Mouse (Mus musculus): Measurements from ENCODE around the gene Aco2. TPM values are rescaled to one million over a fixed set of nuclear protein-coding genes. Genes with fewer than 3 reads are reported as not detected.
A peak's percentile ranks its signal among the peaks of the same experiment; 100 is the strongest.

Gene Aco2
- polyA plus RNA-seq, 1 experiment, result 621 TPM

GRCm38 (mm10) chr15:81960171-81961077 lies 88.3 kb downstream of the Aco2 start, which contains the start of gene Pmm1:
Gene Pmm1 (minus strand): TSS chr15:81960930.
- DNase-seq, result peak; percentile 98 to 99
- H3K4me3 ChIP-seq (replicated peaks; ENCODE audit: insufficient read depth, low read depth, low read length), result peak within 1 kb of the TSS; percentile 85
- TF ChIP-seq CTCF (IDR thresholded peaks at IDR 0.05; ENCODE audit: borderline replicate concordance, insufficient read depth, low read depth, low read length), result peak; percentile 81
- TF ChIP-seq POLR2A (IDR thresholded peaks at IDR 0.05; ENCODE audit: borderline replicate concordance, insufficient read depth, low read length), result peak; percentile 59; the same call in 1 of the 2 replicates
- peak within 1 kb of the TSS; percentile 94 for H3K27ac ChIP-seq (ENCODE audit: insufficient read depth, low read length)
- peaks cover 9% of the 10 kb centered on the region for H3K4me1 ChIP-seq (ENCODE audit: control insufficient read depth, insufficient read depth, low read length)
- WGBS, result 1% methylated on average over 76 of the region's 77 CpGs
- no peaks in the 10 kb centered on the region for H3K27me3 ChIP-seq (ENCODE audit: control insufficient read depth, insufficient read depth, low read length)

- WGBS, result under 1% methylated on average over 7 of the region's 8 CpGs
- no peaks in the 10 kb centered on the region for H3K27me3 ChIP-seq (ENCODE audit: control insufficient read depth, insufficient read depth, low read length)
- H3K4me1 ChIP-seq (ENCODE audit: control insufficient read depth, insufficient read depth, low read length), result peaks cover 8% of the 10 kb centered on the region
- peak overlapping the region; percentile 67 for H3K4me3 ChIP-seq (replicated peaks; ENCODE audit: insufficient read depth, low read depth, low read length)
- TF ChIP-seq POLR2A (IDR thresholded peaks at IDR 0.05; ENCODE audit: borderline replicate concordance, insufficient read depth, low read length) (no peak), CTCF (IDR thresholded peaks at IDR 0.05; ENCODE audit: borderline replicate concordance, insufficient read depth, low read depth, low read length) (no peak)
- 0 out of 2 replicates have a peak overlapping the region, but pooled peaks have one; percentile 20 for H3K27ac ChIP-seq (ENCODE audit: insufficient read depth, low read length)
- DNase-seq, result no peak
Measured at GRCm38 (mm10) chr15:81961078-81961451, 89.0 kb downstream of the Aco2 start.

- DNase-seq, result no peak
- H3K4me3 ChIP-seq (replicated peaks; ENCODE audit: insufficient read depth, low read depth, low read length), result no peak overlapping the region
- TF ChIP-seq CTCF (IDR thresholded peaks at IDR 0.05; ENCODE audit: borderline replicate concordance, insufficient read depth, low read depth, low read length), result no peak
- no peak for TF ChIP-seq POLR2A (IDR thresholded peaks at IDR 0.05; ENCODE audit: borderline replicate concordance, insufficient read depth, low read length)
- no peaks in the 10 kb centered on the region for H3K27me3 ChIP-seq (ENCODE audit: control insufficient read depth, insufficient read depth, low read length)
- no peaks in the 10 kb centered on the region for H3K4me1 ChIP-seq (ENCODE audit: control insufficient read depth, insufficient read depth, low read length)
- H3K27ac ChIP-seq (ENCODE audit: insufficient read depth, low read length), result no peak overlapping the region
- 79% methylated on average over 1 of the region's 1 CpGs for WGBS
Measured at GRCm38 (mm10) chr15:81964262-81964661, 92.2 kb downstream of the Aco2 start.

Other genes with a start within 250 kb of the Aco2 start
- 28.0 and 28.9 TPM in 2 replicates for gene L3mbtl2, start 208.4 kb upstream of the Aco2 start, polyA plus RNA-seq (2012; rRNA removed)
- 16.6 and 17.4 TPM in 2 replicates for gene Chadl, start 175.0 kb upstream of the Aco2 start, polyA plus RNA-seq (2012; rRNA removed)
- 67.0 and 72.1 TPM in 2 replicates for gene Zc3h7b, start 127.3 kb upstream of the Aco2 start, polyA plus RNA-seq (2012; rRNA removed)
- gene Rangap1, start 126.8 kb upstream of the Aco2 start, polyA plus RNA-seq (2012; rRNA removed), result 102 and 113 TPM in 2 replicates
- 279 and 288 TPM in 2 replicates for gene Tef, start 69.9 kb upstream of the Aco2 start, polyA plus RNA-seq (2012; rRNA removed)
- gene Tob2, start 13.5 kb upstream of the Aco2 start, polyA plus RNA-seq (2012; rRNA removed), result 36.9 and 51.5 TPM in 2 replicates
- gene Phf5a, start 398 bp upstream of the Aco2 start, polyA plus RNA-seq (2012; rRNA removed), result 62.4 and 67.3 TPM in 2 replicates
- 50.4 and 51.2 TPM in 2 replicates for gene Polr3h, start 53.9 kb downstream of the Aco2 start, polyA plus RNA-seq (2012; rRNA removed)
- gene Csdc2, start 64.5 kb downstream of the Aco2 start, polyA plus RNA-seq (2012; rRNA removed), result 258 and 264 TPM in 2 replicates
- 249 and 289 TPM in 2 replicates for gene Pmm1, start 88.6 kb downstream of the Aco2 start, polyA plus RNA-seq (2012; rRNA removed)
- gene 1700029P11Rik, start 108.2 kb downstream of the Aco2 start, polyA plus RNA-seq (2012; rRNA removed), result not detected in 2 replicates
- 35.9 and 37.9 TPM in 2 replicates for gene Xrcc6, start 115.5 kb downstream of the Aco2 start, polyA plus RNA-seq (2012; rRNA removed)
- 142 and 156 TPM in 2 replicates for gene Desi1, start 161.6 kb downstream of the Aco2 start, polyA plus RNA-seq (2012; rRNA removed)
- gene Snu13, start 175.3 kb downstream of the Aco2 start, polyA plus RNA-seq (2012; rRNA removed), result 114 and 124 TPM in 2 replicates
- gene 4930407I10Rik, start 186.8 kb downstream of the Aco2 start, polyA plus RNA-seq (2012; rRNA removed), result not detected in 2 replicates
- gene Mei1, start 197.7 kb downstream of the Aco2 start, polyA plus RNA-seq (2012; rRNA removed), result 0.06 and 0.13 TPM in 2 replicates